Mouse (Mus musculus) fibroblast of lung, adult 2 months (primary cell): ENCODE measurements around the gene Mroh2a.

Source experiments
- DNase-seq: peaks from one replicate; pipeline ENCODE4 v3.0.0-alpha.2; 2011; ENCODE audit warnings: low read depth

The Mroh2a gene

GRCm38 (mm10) chr1:88226670-88227379 is at the start of gene Mroh2a:
TSS of gene Mroh2a (plus strand) at chr1:88226986.
- no peak for DNase-seq

GRCm38 (mm10) chr1:88179657-88180056 is 47.1 kb upstream of the Mroh2a start:
- DNase-seq = no peak

- no peak for DNase-seq
Measured at GRCm38 (mm10) chr1:88186325-88186935, 40.4 kb upstream of the Mroh2a start.

DNA sequence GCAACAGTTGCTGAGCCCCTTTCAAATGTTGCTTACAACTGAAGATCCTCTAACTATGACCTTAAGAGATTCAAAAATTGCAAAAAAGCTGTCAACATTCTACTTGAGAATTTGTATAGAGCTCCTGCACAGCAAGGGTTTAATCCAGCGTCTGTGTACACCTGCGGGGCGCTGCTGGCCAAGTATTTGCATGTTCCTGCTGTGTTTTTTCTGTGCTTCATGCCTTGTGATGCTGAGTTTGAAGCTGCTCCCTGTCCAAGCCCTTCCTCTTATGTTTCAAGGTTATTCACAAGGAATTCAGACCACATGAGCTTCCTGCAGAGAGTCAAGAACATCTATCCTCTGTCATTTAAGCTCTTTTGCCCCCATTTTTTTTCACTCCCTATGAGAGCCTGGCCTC is 34.6 kb upstream of the Mroh2a start:
- DNase-seq = no peak

DNA sequence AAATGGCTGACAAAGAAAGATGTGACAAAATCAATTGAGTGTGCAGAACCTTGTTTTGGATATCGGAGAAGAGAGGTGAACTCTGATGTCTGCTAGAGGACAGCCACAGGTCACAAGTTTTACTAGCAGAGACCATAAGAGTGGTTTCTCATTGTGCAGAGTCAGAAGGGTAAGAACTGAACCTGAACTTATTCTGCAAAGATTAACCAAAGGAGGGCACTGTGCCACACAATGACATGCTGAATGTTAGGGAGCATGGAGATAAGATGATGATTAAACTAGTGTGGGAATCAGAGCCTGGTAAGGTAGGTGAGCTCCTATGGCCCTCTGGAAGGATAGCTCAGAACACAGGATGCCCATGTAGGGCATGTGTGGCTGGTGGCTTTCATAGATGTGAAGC is 31.1 kb upstream of the Mroh2a start:
- DNase-seq = no peak

GRCm38 (mm10) chr1:88197443-88197842 is 29.3 kb upstream of the Mroh2a start:
- no peak for DNase-seq

GRCm38 (mm10) chr1:88199996-88200395 is 26.8 kb upstream of the Mroh2a start:
- no peak for DNase-seq

- no peak for DNase-seq
Measured at GRCm38 (mm10) chr1:88200456-88200855, 26.3 kb upstream of the Mroh2a start, which contains the start of gene Ugt1a2. TSS of gene Ugt1a2 (plus strand) at chr1:88200601.

GRCm38 (mm10) chr1:88205294-88205922 is 21.4 kb upstream of the Mroh2a start, which contains the start of gene Dnajb3:
TSS of gene Dnajb3 (minus strand) at chr1:88205782.
- DNase-seq = no peak

GRCm38 (mm10) chr1:88206843-88207479 is 19.8 kb upstream of the Mroh2a start:
- DNase-seq = no peak

DNA sequence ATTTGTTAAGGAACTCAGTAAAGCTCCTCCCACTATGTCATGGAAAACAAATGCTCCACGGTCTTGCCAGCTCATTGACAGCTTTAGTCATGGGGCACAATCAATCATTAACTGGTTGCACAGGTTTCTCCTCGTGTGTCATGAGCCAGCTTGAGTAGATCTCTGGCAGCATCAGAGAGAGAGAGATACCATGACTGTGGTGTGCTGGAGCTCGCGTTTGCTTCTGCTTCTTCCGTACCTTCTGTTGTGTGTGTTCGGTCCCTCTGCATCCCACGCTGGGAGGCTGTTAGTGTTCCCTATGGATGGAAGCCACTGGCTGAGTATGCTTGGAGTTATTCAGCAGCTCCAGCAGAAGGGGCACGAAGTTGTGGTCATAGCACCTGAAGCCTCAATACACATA is 15.0 kb upstream of the Mroh2a start, which contains the start of gene Ugt1a1:
Ugt1a1 (plus strand) TSS at position 148 of the 400 bp plus-strand sequence.
- DNase-seq = no peak

GRCm38 (mm10) chr1:88212341-88213045 is 14.3 kb upstream of the Mroh2a start:
- DNase-seq = no peak

GRCm38 (mm10) chr1:88213061-88213460 is 13.7 kb upstream of the Mroh2a start:
- DNase-seq = no peak

DNA sequence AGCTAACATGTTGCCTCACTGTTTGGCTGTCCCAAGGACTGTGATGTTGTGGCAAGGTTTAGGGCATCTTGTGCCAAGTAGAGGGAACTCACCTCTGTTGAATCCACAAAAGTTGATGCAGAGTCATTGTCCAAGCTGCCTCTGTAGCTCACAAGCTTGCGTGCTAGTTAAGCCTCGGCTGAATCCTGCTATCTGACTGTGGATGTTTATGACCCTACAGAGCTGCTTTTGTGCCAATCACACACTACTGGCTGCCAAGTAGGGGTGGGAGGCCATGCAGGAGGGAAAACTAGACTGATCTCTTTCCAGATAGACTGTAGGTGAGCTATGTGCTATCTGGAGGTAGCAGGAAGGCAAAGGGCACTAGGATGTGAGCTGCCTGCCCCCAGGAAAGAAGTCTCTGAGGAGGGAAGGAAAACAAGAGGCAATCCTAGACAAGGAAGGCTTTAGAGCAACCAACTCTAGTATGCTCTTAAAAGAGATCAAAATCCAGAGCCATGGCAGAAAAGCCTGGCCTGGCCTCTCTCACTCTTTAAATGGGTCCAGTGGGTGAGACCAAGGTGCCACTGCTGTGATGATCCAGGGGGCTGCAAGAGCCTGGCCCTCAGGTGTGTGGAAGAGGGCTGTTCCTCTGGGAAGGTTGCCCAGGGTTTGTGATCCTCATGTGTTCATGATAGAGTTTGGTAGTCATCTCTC is 12.9 kb upstream of the Mroh2a start:
- DNase-seq = no peak

DNA sequence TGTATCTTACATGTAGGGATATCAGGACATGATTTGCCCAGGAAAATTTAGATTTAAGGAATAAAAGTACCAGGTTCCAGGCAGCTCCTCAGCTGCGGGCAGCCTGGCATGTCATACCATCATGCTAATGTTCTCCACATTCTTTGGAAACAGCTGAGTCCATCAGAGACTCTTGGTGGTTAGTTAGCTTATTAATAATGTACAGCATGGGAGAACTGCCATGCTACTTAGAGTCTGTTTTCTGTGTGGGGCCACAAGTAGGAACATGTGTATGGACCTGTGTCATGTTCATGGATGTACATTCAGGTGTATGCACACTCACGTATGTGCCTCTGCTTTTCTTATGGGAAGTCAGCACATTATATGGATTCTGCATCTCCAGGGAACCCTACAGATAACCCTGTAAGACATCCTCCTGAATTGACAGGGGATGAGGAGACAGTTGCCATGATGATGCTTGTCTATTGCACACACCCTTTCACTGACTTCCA is 12.3 kb upstream of the Mroh2a start:
- no peak for DNase-seq

DNA sequence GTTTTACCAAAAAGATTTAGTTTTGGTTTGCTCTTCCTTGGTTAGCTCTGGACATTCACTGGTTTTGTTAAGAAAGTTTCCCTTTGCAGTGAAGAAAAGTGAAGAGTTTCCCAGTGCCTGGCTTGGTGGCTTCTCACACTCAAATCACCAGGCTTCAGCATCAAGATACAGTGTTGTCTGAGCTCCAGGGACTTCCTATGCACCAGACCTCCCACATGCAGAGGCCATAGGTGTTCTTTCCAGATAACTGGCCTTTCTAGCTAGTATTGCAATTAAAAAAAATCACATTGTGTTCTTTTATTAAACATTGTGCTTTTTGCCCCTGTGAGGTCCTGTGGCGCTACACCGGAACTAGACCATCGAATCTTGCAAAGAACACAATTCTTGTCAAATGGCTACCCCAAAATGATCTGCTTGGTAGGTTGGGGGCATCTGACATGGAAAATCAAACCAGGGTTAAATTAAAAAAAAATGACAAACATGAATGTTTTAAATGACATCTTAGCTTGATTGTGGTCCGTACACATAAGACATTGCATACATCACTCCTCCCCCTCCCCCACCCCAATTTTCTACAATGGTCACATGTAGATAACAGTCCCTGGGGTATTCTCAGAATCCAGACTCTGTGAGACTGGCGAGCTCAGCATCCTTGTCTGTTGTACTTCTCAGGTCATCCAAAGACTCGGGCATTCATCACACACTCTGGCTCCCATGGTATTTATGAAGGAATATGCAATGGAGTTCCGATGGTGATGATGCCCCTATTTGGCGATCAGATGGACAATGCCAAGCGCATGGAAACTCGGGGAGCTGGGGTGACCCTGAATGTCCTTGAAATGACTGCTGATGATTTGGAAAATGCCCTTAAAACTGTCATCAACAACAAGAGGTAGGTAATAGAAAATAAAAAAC is 11.1 kb upstream of the Mroh2a start:
- no peak for DNase-seq

DNA sequence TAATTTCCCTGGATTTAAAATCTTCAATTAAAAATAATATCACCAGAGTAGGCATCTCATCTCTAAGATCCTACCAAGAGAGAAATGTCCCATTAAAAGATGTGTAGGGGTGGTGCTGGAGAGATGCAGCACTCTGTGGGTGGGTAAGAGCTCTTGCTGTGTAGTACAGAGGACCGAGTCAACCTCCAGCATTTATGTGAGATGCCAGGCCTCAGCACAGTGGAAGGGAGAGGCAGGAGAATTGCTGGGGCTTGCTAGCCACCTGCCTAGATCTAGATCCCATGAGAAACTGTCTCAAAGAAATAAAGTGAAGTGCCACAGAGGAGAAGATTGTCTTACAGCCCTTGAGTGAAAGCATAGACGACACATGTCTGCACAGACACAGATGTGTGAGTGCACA is 10.2 kb upstream of the Mroh2a start:
- no peak for DNase-seq

DNA sequence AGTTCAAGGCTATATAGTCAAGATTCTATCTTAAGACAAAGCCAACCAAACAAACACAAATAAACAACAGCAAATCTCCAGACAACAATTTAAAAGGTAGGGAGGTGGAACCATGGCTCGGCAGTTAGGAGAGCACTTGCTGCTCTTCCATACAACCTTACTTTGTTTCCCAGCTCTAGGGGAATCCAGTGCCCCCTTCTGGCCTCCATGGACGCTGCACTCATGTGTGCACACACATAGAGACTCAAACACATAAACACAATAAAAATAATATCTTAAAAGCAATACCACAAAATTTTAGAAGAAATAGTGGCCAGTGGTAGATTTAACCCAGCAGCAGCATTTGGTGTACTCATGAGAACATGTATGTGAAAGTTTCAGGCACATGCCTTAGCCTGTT is 9.6 kb upstream of the Mroh2a start:
- DNase-seq = no peak

- DNase-seq = no peak
Measured at GRCm38 (mm10) chr1:88217576-88217975, 9.2 kb upstream of the Mroh2a start.

GRCm38 (mm10) chr1:88218051-88218450 is 8.7 kb upstream of the Mroh2a start:
- no peak for DNase-seq
